Mouse (Mus musculus) CD8-positive naive resting alpha-beta T cell, adult 57 days (primary cell): ENCODE results near the gene Gm49373. TPM values are rescaled to one million over a fixed set of nuclear protein-coding genes. Genes with fewer than 3 reads are reported as not detected.

Experiments
- total RNA-seq: library from RNA; stranded (reverse); gene quantifications from one replicate; pipeline ENCODE4 v1.2.4, GENCODE M21; 2023

The Gm49373 gene
- 1.7 TPM for total RNA-seq

DNA sequence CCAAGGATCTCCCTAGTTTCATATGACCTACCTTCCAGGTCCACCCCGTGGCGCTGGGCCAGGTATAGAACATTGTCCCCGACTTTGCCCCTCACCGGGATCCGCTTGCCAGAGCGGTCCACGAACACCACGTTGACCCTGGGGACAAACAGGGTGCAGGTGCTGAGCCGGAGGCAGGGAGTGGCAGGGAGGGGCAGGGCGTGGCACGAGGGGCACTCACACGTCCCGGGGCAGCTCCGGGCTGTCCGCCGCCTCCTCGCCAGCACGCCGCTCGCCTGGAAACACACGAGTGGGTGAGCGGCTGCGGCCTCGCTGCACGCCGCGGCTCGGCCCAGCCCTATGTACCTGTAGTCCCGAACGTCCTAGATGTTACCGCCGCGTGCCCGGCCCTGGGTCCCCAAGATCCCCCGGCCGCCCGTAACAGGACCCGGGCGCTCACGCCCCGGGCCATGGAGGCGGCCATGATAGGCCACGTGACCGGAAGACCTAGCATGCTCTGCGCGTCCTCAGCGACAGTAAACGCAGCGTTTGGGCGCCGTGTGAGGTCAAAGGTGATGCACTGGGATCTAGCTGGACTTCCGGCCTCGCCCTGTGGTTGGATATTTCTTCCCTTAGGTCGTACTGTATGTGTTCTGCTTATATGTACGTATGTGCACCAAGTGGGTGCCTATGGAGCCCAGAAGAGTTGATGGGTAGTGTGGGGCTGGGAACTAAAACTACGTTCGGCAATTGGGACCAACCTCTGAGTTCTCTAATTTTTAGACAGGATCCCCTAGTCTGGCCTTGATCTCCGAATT is at the start of gene Gm49373, which contains the start of gene Fdx1l:
Gene Gm49373 (minus strand): TSS at position 53 of the 797 bp plus-strand sequence.
Gene Fdx1l (minus strand): TSS at position 571 of the 797 bp plus-strand sequence.

DNA sequence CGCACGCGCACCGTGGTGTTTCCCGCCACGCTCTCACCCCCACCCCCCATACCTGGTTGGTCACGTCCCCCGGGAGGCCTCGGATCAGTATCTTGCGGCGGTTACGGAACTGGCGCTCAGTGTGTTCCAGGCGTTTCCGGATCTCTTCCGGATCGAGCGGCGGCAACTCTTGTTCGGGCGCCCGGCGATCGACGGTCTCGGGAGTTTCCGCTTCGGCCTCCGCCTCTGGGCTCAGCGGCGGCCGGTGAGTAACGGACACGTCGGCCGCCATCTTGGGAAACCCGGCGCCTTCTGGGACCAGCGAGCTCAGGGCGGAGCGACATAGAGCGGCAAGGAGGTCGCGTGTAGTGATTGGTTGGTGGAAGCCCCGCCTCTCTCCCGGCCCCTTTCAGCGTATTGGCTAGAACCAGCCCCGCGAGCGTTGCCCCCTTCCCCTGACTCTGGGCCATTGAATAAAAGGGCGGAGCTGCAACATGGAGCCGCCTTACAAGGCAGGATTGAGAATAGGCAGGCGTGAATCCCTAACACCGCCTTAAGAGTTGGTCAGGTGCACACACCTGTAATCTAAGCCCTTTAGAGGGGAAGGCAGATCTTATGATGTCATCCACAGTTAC is 18.9 kb upstream of the Gm49373 start, which contains the start of the genes Gm38431 and Raver1:
Gene Gm38431 (minus strand): TSS at position 291 of the 614 bp plus-strand sequence.
Gene Raver1 (minus strand): TSS at position 302 of the 614 bp plus-strand sequence.

DNA sequence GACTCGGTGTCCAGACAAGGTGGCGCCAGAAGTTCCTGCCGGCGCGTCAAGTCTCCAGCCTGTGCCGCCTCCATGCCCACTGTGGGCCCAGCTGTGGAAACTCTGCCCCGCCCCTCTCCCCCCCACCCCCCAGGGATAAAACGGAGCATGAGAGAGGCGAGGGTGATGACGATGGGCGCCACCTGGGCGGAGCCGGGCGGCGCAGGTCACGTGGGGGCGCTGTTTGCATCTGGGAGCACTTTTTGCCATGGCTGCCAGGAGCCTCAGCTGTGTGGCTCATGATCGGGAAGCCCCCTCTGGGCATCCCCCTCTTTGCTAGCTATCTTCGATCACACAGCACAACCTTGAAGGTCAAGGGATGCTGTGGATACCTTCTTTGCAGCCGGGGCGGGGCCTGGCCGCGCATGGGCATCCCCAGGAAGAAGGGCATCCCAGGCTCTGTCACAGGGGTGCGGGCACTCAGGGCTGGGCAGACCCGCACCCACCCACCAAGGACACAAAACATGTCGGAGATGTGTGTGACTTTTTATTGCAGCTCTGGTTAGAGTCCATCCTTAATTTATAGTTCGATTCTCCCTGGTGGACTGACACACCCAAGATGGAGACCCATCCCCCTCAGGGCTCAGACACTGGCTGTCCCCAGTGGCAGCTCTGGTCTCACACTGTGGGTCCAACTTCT is 5.8 kb downstream of the Gm49373 start, which contains the start of gene Zglp1:
Gene Zglp1 (minus strand): TSS at position 88 of the 679 bp plus-strand sequence.

DNA sequence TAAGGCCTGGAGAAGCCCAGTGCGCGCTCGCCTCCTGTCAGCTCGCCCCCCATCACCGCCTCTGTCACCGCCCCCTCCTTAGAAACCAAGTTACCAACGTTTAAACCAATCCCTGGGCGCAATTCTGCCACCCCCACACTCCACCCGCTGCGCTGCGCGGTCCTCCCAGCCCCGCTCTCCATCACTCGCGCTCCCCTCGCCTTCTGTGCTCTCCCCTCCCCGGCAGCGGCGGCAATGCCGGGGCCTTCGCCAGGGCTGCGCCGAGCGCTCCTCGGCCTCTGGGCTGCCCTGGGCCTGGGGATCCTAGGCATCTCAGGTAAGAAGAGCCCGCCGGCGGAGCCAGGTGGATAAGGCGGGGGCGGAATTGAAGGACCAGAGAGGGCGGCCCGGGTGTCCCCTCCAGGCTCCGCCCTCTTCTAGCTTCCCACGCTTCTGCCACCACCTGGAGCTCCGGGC is 41.0 kb downstream of the Gm49373 start, which contains the start of gene Icam5:
Gene Icam5 (plus strand): TSS at position 178 of the 456 bp plus-strand sequence.

DNA sequence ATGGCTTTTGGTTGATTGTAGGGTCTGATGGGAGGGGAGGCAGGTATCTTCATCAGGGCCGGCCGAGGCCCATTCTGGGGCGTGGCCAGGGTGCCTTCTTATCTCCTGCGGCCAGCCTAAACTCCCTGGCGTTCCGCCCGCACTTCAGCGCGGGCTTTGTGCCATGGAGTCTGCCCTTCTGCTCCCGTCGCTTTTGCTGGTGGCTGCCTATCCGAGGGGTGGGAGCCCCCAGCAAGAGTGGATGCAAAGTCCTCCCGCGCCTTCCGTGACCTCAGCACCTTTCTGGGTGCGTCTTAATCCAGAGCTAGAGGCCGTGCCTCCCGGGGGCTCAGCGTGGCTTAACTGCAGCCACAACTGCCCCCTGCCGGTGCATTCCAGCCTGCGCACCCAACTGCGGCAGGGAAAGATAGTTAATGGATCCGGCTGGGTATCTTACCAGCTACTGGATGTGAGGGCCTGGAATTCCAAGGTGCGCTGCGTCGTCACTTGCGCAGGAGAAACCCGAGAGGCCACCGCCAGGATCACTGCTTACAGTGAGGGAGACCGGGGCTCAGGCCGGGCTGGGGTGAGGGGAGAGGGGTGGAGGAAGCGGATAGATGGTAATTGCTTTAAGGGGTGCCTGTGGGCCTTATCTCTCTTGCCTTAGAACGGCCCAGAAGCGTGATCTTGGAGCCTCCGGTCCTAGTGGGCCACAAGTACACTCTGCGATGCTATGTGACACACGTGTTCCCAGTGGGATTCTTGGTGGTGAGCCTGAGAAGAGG is 43.4 kb downstream of the Gm49373 start, which contains the start of gene Icam4:
Gene Icam4 (plus strand): TSS at position 83 of the 764 bp plus-strand sequence.

DNA sequence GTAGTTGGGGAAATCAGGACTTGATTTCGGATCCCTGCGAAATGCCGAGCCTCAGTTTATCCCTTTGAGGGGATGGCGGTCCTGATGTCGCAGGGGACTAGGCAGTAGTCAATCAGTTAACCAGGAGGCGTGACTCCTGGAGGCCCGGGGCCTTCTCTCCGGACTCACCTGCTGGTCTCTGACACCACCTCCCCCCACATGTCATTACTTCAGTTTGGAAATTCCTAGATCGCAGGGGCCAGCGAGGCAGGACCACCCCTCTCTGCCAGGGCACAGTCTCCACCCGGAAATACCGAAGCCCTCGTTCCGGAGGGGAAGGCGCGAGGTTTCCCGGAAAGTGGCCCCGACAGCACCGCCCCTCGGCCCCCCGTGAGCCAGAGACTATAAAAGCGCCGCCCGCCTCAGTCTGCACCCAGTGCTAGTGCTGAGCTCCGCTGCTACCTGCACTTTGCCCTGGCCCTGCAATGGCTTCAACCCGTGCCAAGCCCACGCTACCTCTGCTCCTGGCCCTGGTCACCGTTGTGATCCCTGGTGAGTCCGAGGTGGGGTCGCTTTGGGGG is 57.2 kb downstream of the Gm49373 start, which contains the start of gene Icam1:
Gene Icam1 (plus strand): TSS at position 415 of the 560 bp plus-strand sequence.

Other genes starting within 250 kb of the Gm49373 start
- gene A230050P20Rik, start 204.5 kb downstream of the Gm49373 start, total RNA-seq = 72.1 TPM
- gene Angptl6, start 193.4 kb downstream of the Gm49373 start, total RNA-seq = 2.3 TPM
- 90.6 TPM for gene Ppan, start 184.9 kb downstream of the Gm49373 start, total RNA-seq
- 177 TPM for gene Eif3g, start 174.5 kb downstream of the Gm49373 start, total RNA-seq
- gene Dnmt1, start 113.2 kb downstream of the Gm49373 start, total RNA-seq = 90.9 TPM
- 2.6 TPM for gene S1pr2, start 96.3 kb downstream of the Gm49373 start, total RNA-seq
- gene Mrpl4, start 70.4 kb downstream of the Gm49373 start, total RNA-seq = 41.4 TPM
- 44.3 TPM for gene Icam1, start 57.1 kb downstream of the Gm49373 start, total RNA-seq
- 0.92 TPM for gene Icam4, start 43.7 kb downstream of the Gm49373 start, total RNA-seq
- 0.21 TPM for gene Icam5, start 41.0 kb downstream of the Gm49373 start, total RNA-seq
- gene Zglp1, start 6.0 kb downstream of the Gm49373 start, total RNA-seq = not detected
- gene Fdx1l, start 518 bp upstream of the Gm49373 start, total RNA-seq = 25.2 TPM
- 12.2 TPM for gene Gm38431, start 18.9 kb upstream of the Gm49373 start, total RNA-seq
- 107 TPM for gene Raver1, start 18.9 kb upstream of the Gm49373 start, total RNA-seq
- gene Tyk2, start 58.1 kb upstream of the Gm49373 start, total RNA-seq = 48.3 TPM
- gene Cdc37, start 76.9 kb upstream of the Gm49373 start, total RNA-seq = 131 TPM
- gene Pde4a, start 92.6 kb upstream of the Gm49373 start, total RNA-seq = 0.92 TPM
- 37.0 TPM for gene Keap1, start 166.3 kb upstream of the Gm49373 start, total RNA-seq
- gene S1pr5, start 175.3 kb upstream of the Gm49373 start, total RNA-seq = not detected
- 56.6 TPM for gene Atg4d, start 192.2 kb upstream of the Gm49373 start, total RNA-seq
- 126 TPM for gene Kri1, start 214.9 kb upstream of the Gm49373 start, total RNA-seq
- 54.8 TPM for gene Cdkn2d, start 218.3 kb upstream of the Gm49373 start, total RNA-seq
- 4.0 TPM for gene Ap1m2, start 239.2 kb upstream of the Gm49373 start, total RNA-seq
- gene Slc44a2, start 247.6 kb upstream of the Gm49373 start, total RNA-seq = 390 TPM